ENCODE assay signal across 8 mouse cellular contexts in genomic region chr1:84837523-84838145, GRCm38 (mm10). TPM values are rescaled to one million over a fixed set of nuclear protein-coding genes. Genes with fewer than 3 reads are reported as not detected.
DNase-seq lines count a peak whose midpoint lies in the region; ATAC-seq and TF ChIP-seq lines count a peak whose summit lies in the region.

No protein-coding gene starts in this region.

- H3K4me3 ChIP-seq in kidney, embryonic 15.5 days (replicated peaks) = peak overlapping the region; percentile 97
- H3K4me3 ChIP-seq in forebrain, embryonic 13.5 days = peak overlapping the region; percentile 92
- H3K4me3 ChIP-seq in liver, adult 2 months (ENCODE audit: insufficient read depth, low read depth, low read length) = peak overlapping the region; percentile 77

- TF ChIP-seq CTCF in liver, adult 2 months (IDR thresholded peaks at IDR 0.05; ENCODE audit: low read depth, low read length) = no peak

- no peaks in the 10 kb centered on the region for H3K9me3 ChIP-seq in kidney, embryonic 15.5 days (replicated peaks)
- no peaks in the 10 kb centered on the region for H3K9me3 ChIP-seq in forebrain, embryonic 13.5 days (replicated peaks)

- H3K9ac ChIP-seq in kidney, embryonic 15.5 days = peak overlapping the region; percentile 93
- peak overlapping the region; percentile 95 for H3K9ac ChIP-seq in forebrain, embryonic 13.5 days
- peak overlapping the region; percentile 52 for H3K9ac ChIP-seq in liver, adult 2 months (ENCODE audit: low read depth, low read length)

- WGBS in kidney, embryonic 15.5 days = 6% methylated on average over 20 of the region's 20 CpGs
- WGBS in forebrain, embryonic 13.5 days = 9% methylated on average over 20 of the region's 20 CpGs
- 1% methylated on average over 20 of the region's 20 CpGs for WGBS in liver, adult 2 months

- TF ChIP-seq POLR2A in liver, adult 2 months (IDR thresholded peaks at IDR 0.05; ENCODE audit: extremely low read depth, insufficient read depth, low read length) = no peak

- DNase-seq in kidney, adult 11 months = no peak
- DNase-seq in R1 (ENCODE audit: low read depth, low spot score) = peak; percentile 74
- peak; percentile 48 for DNase-seq in liver, adult 2 months (ENCODE audit: extremely low read depth, low read depth, low spot score)
- no peak for DNase-seq in left cerebral cortex, adult 18-20 months (ENCODE audit: low spot score in 2 of 2)
- DNase-seq in frontal cortex, postnatal 25 days (ENCODE audit: low spot score in 2 of 2) = no peak

- H3K4me1 ChIP-seq in kidney, embryonic 15.5 days = peaks cover 11% of the 10 kb centered on the region; the same call in 1 of the 2 replicates
- H3K4me1 ChIP-seq in forebrain, embryonic 13.5 days = peaks cover 33% of the 10 kb centered on the region
- peaks cover 2% of the 10 kb centered on the region; the same call in 1 of the 2 replicates for H3K4me1 ChIP-seq in liver, adult 2 months (ENCODE audit: control insufficient read depth, insufficient read depth, low read length)

- no peaks in the 10 kb centered on the region for H3K27me3 ChIP-seq in kidney, embryonic 15.5 days
- no peaks in the 10 kb centered on the region for H3K27me3 ChIP-seq in forebrain, embryonic 13.5 days
- H3K27me3 ChIP-seq in liver, adult 2 months (ENCODE audit: control insufficient read depth, insufficient read depth, low read length) = no peaks in the 10 kb centered on the region

- peaks cover 13% of the 10 kb centered on the region for H3K79me2 ChIP-seq in liver, adult 2 months (ENCODE audit: control insufficient read depth, insufficient read depth, low read length)

- ATAC-seq in kidney, embryonic 15.5 days (replicated peaks; ENCODE audit: low FRiP score) = no peak
- no peak for ATAC-seq in forebrain, embryonic 13.5 days
- ATAC-seq in frontal cortex, adult (ENCODE audit: low TSS enrichment) = no peak

- H3K4me2 ChIP-seq in kidney, embryonic 15.5 days = peak overlapping the region; percentile 64
- H3K4me2 ChIP-seq in forebrain, embryonic 13.5 days = peak overlapping the region; percentile 78

- peaks cover 10% of the 10 kb centered on the region for H3K36me3 ChIP-seq in kidney, embryonic 15.5 days
- peaks cover 12% of the 10 kb centered on the region for H3K36me3 ChIP-seq in forebrain, embryonic 13.5 days (ENCODE audit: poor library complexity, severe bottlenecking)
- H3K36me3 ChIP-seq in liver, adult 2 months (ENCODE audit: control insufficient read depth, insufficient read depth, low read length) = peaks cover 4% of the 10 kb centered on the region

- peak overlapping the region; percentile 98; the same call in 1 of the 2 replicates for H3K27ac ChIP-seq in kidney, embryonic 15.5 days
- no peak overlapping the region for H3K27ac ChIP-seq in forebrain, embryonic 13.5 days
- H3K27ac ChIP-seq in liver, adult 2 months (replicated peaks; ENCODE audit: insufficient read depth, low read depth, low read length) = 0 out of 2 replicates have a peak overlapping the region, but pooled peaks have one; percentile 24

RNA-seq across cellular contexts. Expression of gene Fbxo36, which starts 2.0 kb away (rescaled TPM):
- polyA plus RNA-seq in kidney, embryonic 15.5 days (2015; fragmentation: Nextera tagmentation; extraction: Ambion mirVana) = 10.4 and 11.1 TPM in 2 replicates
- polyA plus RNA-seq in forebrain, embryonic 13.5 days (2015; fragmentation: Nextera tagmentation; extraction: Ambion mirVana) = 9.4 and 9.7 TPM in 2 replicates
- total RNA-seq in liver, adult 2 months (2014; rRNA removed) = 3.2 and 5.6 TPM in 2 replicates
- 6.6 and 6.8 TPM in 2 replicates for polyA plus RNA-seq in liver, adult 2 months (2012; rRNA removed)
- total RNA-seq in left cerebral cortex, adult 18-20 months (2021) = 1 to 10 TPM; 2.2 to 3.9 TPM

RNA-seq across cellular contexts. Expression of gene Trip12, which starts 2.7 kb away (rescaled TPM):
- polyA plus RNA-seq in kidney, embryonic 15.5 days (2015; fragmentation: Nextera tagmentation; extraction: Ambion mirVana) = 61.5 and 65.3 TPM in 2 replicates
- polyA plus RNA-seq in forebrain, embryonic 13.5 days (2015; fragmentation: Nextera tagmentation; extraction: Ambion mirVana) = 66.3 and 74.0 TPM in 2 replicates
- total RNA-seq in liver, adult 2 months (2014; rRNA removed) = 81.6 and 86.0 TPM in 2 replicates
- polyA plus RNA-seq in liver, adult 2 months (2012; rRNA removed) = 14.1 and 15.6 TPM in 2 replicates
- total RNA-seq in left cerebral cortex, adult 18-20 months (2021) = 100 to 1,000 TPM; 201 to 202 TPM

Comparison
In these comparisons a context has a peak if more than half of its experiments do, and no peak if none do; other contexts are left out.
1. DNase-seq: peak in R1 (single experiment) and liver, adult 2 months (single experiment); none in kidney, adult 11 months (single experiment), left cerebral cortex, adult 18-20 months (0 of 2) and frontal cortex, postnatal 25 days (0 of 2).
2. Peak in every context shown above with its lines, with median percentiles within 50 percentile points of each other: H3K4me3 ChIP-seq and H3K9ac ChIP-seq.